In genomic region chr8:128594114-128594513, GRCm38 (mm10) we compare ENCODE assay signal across 20 mouse cellular contexts.
DNase-seq lines count a peak whose midpoint lies in the region; ATAC-seq and TF ChIP-seq lines count a peak whose summit lies in the region.
"Had no signal": no experiment of that assay in that cellular context is flagged by ENCODE, and none has a peak within 500 bp of the region (broad histone marks: within the 10 kb centered on the region; RNA-seq: fewer than 3 reads in every experiment).

No protein-coding gene starts in this region.

- no peak for TF ChIP-seq CTCF in gastrocnemius, adult 2 months (IDR thresholded peaks at IDR 0.05)

- H3K9me3 ChIP-seq in midbrain, embryonic 11.5 days (ENCODE audit: control insufficient read depth, low read length), result no peaks in the 10 kb centered on the region
- H3K9me3 ChIP-seq in midbrain, embryonic 15.5 days, result no peaks in the 10 kb centered on the region
- H3K9me3 ChIP-seq: embryonic facial prominence, embryonic 15.5 days; forebrain, embryonic 10.5 days; forebrain, embryonic 15.5 days; heart, embryonic 15.5 days; hindbrain, embryonic 13.5 days had no signal

- H3K4me1 ChIP-seq in midbrain, embryonic 11.5 days (ENCODE audit: control insufficient read depth, insufficient read depth, low read length), result peaks cover 6% of the 10 kb centered on the region; the same call in 1 of the 2 replicates
- no peaks in the 10 kb centered on the region for H3K4me1 ChIP-seq in midbrain, embryonic 15.5 days
- H3K4me1 ChIP-seq: forebrain, embryonic 15.5 days had no signal

- 91% methylated on average over 2 of the region's 2 CpGs for WGBS in midbrain, embryonic 11.5 days
- WGBS in midbrain, embryonic 15.5 days, result 77% methylated on average over 2 of the region's 2 CpGs

- intact Hi-C loops in gastrocnemius, adult 2 months (cut with DNase I), result no loop called here

- no peak overlapping the region for H3K4me3 ChIP-seq in gastrocnemius, adult 2 months
- H3K4me3 ChIP-seq in midbrain, embryonic 11.5 days (ENCODE audit: low read depth, low read length), result no peak overlapping the region
- H3K4me3 ChIP-seq in midbrain, embryonic 15.5 days, result no peak overlapping the region
- H3K4me3 ChIP-seq: embryonic facial prominence, embryonic 15.5 days; erythroblast, embryonic 14.5 days; forebrain, embryonic 10.5 days; forebrain, embryonic 15.5 days; heart, adult 2 months; heart, embryonic 15.5 days; hindbrain, embryonic 13.5 days had no signal

- peak overlapping the region; percentile 76 for H3K27ac ChIP-seq in gastrocnemius, adult 2 months
- no peak overlapping the region for H3K27ac ChIP-seq in midbrain, embryonic 11.5 days (ENCODE audit: low read depth, low read length)
- no peak overlapping the region for H3K27ac ChIP-seq in midbrain, embryonic 15.5 days
- H3K27ac ChIP-seq: embryonic facial prominence, embryonic 15.5 days; forebrain, embryonic 10.5 days; forebrain, embryonic 15.5 days; heart, adult 2 months; heart, embryonic 15.5 days; hindbrain, embryonic 13.5 days; hindbrain, postnatal 0 days had no signal

- no peak for ATAC-seq in midbrain, embryonic 11.5 days (ENCODE audit: low FRiP score)
- ATAC-seq in midbrain, embryonic 15.5 days (replicated peaks), result no peak
- ATAC-seq in megakaryocyte, adult 5-6 weeks (ENCODE audit: poor library complexity, severe bottlenecking), result peak; percentile 73
- ATAC-seq: forebrain, embryonic 15.5 days; hindbrain, postnatal 0 days; Patski had no signal

- no peaks in the 10 kb centered on the region for H3K36me3 ChIP-seq in midbrain, embryonic 11.5 days (ENCODE audit: control insufficient read depth, insufficient read depth, low read length)
- no peaks in the 10 kb centered on the region for H3K36me3 ChIP-seq in midbrain, embryonic 15.5 days (replicated peaks)
- H3K36me3 ChIP-seq: embryonic facial prominence, embryonic 15.5 days; forebrain, embryonic 10.5 days; forebrain, embryonic 15.5 days; heart, embryonic 15.5 days; hindbrain, embryonic 13.5 days had no signal

- no peak overlapping the region for H3K4me2 ChIP-seq in midbrain, embryonic 11.5 days
- H3K4me2 ChIP-seq in midbrain, embryonic 15.5 days, result no peak overlapping the region
- H3K4me2 ChIP-seq: embryonic facial prominence, embryonic 15.5 days; forebrain, embryonic 15.5 days; heart, embryonic 11.5 days; heart, embryonic 15.5 days; hindbrain, embryonic 13.5 days had no signal

- no peak overlapping the region for H3K9ac ChIP-seq in midbrain, embryonic 11.5 days (ENCODE audit: low read length)
- H3K9ac ChIP-seq in midbrain, embryonic 15.5 days, result no peak overlapping the region
- H3K9ac ChIP-seq: embryonic facial prominence, embryonic 15.5 days; forebrain, embryonic 15.5 days; heart, embryonic 15.5 days; hindbrain, embryonic 13.5 days had no signal

- DNase-seq in gastrocnemius, adult 2 months, result no peak
- no peak for DNase-seq in gastrocnemius, postnatal 10 days
- peak; percentile 6 for DNase-seq in midbrain, embryonic 11.5 days (ENCODE audit: low spot score, missing footprints)
- no peak for DNase-seq in ovary, postnatal 14 days (ENCODE audit: low spot score)
- DNase-seq in adipocyte (ENCODE audit: low spot score), result no peak
- no peak for DNase-seq in kidney, postnatal 14 days
- DNase-seq: cerebellum, adult 2 months had no signal

- H3K27me3 ChIP-seq in midbrain, embryonic 11.5 days (ENCODE audit: control insufficient read depth, insufficient read depth, low read length), result no peaks in the 10 kb centered on the region
- no peaks in the 10 kb centered on the region for H3K27me3 ChIP-seq in midbrain, embryonic 15.5 days (replicated peaks)
- H3K27me3 ChIP-seq: CH12.LX; embryonic facial prominence, embryonic 15.5 days; forebrain, embryonic 15.5 days; heart, embryonic 15.5 days; hindbrain, embryonic 13.5 days had no signal
